Mouse (Mus musculus) liver, adult 2 months (tissue): ENCODE data around the gene Fut8.

Experiments used
- CTCF ChIP-seq: fragments of 200-500 bp; IDR thresholded peaks from 2 replicates; pipeline ENCODE4 v1.5.1; 2011; ENCODE audit warnings: low read depth, low read length, control low read depth
- POLR2A ChIP-seq: fragments of 200-500 bp; IDR thresholded peaks from 2 replicates; pipeline ENCODE4 v1.6.1; 2011; ENCODE audit warnings: low read length, control low read depth; ENCODE audit not compliant: insufficient read depth; ENCODE audit errors: extremely low read depth

- TF ChIP-seq POLR2A = no peak
- no peak for TF ChIP-seq CTCF
Measured at GRCm38 (mm10) chr12:77216511-77217192, 21.3 kb upstream of the Fut8 start.
